Mouse (Mus musculus): ENCODE data around the gene Umodl1.

DNA sequence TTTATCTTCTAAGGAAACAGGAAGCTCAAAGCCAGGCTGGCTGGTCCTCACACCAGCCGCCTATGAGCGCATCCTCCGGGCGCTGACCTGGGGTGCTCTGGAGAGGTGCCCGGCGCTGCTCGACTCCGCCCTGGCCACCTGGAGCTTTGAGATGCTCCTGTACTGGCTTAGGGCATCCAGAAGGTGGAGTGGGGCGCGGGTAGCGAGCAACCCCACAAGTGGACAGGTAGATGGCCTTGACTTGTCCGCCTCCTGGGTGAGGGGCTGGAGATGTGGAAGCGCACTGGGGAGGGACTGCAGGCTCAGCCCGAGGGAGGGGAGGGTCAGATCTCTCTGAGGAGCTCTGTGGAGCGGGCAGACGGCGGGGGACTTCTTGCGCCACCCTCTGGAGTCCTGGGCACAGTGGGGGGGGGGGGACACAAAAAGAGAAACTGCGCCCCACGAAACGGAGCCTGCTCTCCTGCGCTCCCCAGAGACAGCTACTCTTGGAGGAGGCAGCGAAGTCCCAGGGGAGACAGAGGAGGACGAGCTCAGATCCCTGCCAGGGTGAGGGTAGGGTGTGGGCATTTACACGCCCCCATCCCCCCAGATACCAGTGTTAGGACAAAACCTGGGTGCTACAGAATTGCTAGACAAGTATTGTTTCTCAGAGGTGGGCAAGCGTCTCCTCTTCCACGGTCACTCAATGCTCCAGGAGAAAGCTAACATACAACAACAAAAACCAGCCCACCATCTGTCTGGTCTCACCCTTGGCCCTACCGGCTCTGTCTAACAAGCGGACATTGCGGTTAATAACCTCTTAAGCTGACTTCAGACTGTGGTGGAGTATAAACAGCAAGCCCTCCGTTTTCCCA is 103.7 kb downstream of the Umodl1 start:
- TF ChIP-seq CTCF (IDR thresholded peaks at IDR 0.05; ENCODE audit: low read depth) (peak; percentile 10; the same call in 1 of the 2 replicates), EP300 (optimal IDR thresholded peaks at IDR 0.05) (no peak)
